Mouse (Mus musculus) embryonic fibroblast, embryonic 13.5 days (primary cell): Measurements from ENCODE around the gene Agpat2.

ENCODE experiments used
- CTCF ChIP-seq: IDR thresholded peaks from 2 replicates; pipeline ENCODE4 v1.5.1; 2011; ENCODE audit warnings: mild to moderate bottlenecking, control low read depth, low read length, moderate library complexity, borderline replicate concordance; ENCODE audit not compliant: insufficient read depth
- POLR2A ChIP-seq: IDR thresholded peaks from 2 replicates; pipeline ENCODE4 v1.6.1; 2011; ENCODE audit warnings: low read depth, mild to moderate bottlenecking, control low read depth, low read length, moderate library complexity

- TF ChIP-seq POLR2A (peak; percentile 61; the same call in 1 of the 2 replicates), CTCF (peak; percentile 54)
Observed at GRCm38 (mm10) chr2:26586294-26587043, 17.7 kb downstream of the Agpat2 start, which contains the start of gene Gm20532.
